Mouse (Mus musculus) megakaryocyte progenitor cell, adult 5-6 weeks (primary cell): ENCODE measurements around the gene Gm29110. TPM values are rescaled to one million over a fixed set of nuclear protein-coding genes. Genes with fewer than 3 reads are reported as not detected.
"Not testable (repeated sequence)": the region's sequence is repeated elsewhere in the genome, so short reads cannot be mapped to it uniquely, and the experiment has no call there.

Source experiments
- ATAC-seq: replicated peaks from 2 replicates; pipeline ENCODE4 v1.8.0; 2016; ENCODE audit warnings: mild to moderate bottlenecking, moderate TSS enrichment, inconsistent platforms; ENCODE audit not compliant: poor library complexity
- total RNA-seq, 2 experiments: library from RNA; stranded (forward) in 1 of 2; stranded (reverse) in 1 of 2; fragments of 157-497, 149-512 nt in 1 of 2; fragments of 200-1000 nt in 1 of 2; gene quantifications; 2 replicates each; pipeline versions ENCODE4 v1.2.3 to v1.2.4; 2015 to 2017

Gene Gm29110
- total RNA-seq (2015), result not detected in 2 replicates
- total RNA-seq (2017), result not detected in 2 replicates

GRCm38 (mm10) chrY:74470231-74470630, at the start of gene Gm29110:
Gene Gm29110, plus strand, starts transcription at chrY:74470531.
- ATAC-seq, result not testable (repeated sequence)

Other genes starting within 250 kb of the Gm29110 start
- not detected in 2 replicates for gene Gm21913, start 153.4 kb downstream of the Gm29110 start, total RNA-seq (2015)
- gene Gm21913, start 153.4 kb downstream of the Gm29110 start, total RNA-seq (2017), result not detected in 2 replicates